Mouse (Mus musculus) limb, embryonic 14.5 days (tissue): ENCODE measurements around the gene Tmem151b. TPM values are rescaled to one million over a fixed set of nuclear protein-coding genes. Genes with fewer than 3 reads are reported as not detected.

Experiments used
- ATAC-seq: fragments of 200-750 bp; cut with Nextera tagmentation; 2 replicates; pipeline ENCODE4 v1.8.0; 2017; ENCODE audit warnings: low read depth, moderate number of reproducible peaks, moderate TSS enrichment; ENCODE audit not compliant: low FRiP score
- DNase-seq: peaks from one replicate; pipeline ENCODE4 v3.0.0-alpha.2; 2015; ENCODE audit warnings: low spot score
- H3K27ac ChIP-seq: fragments of 300-500 bp; sonication (generic); replicated peaks from 2 replicates; pipeline ENCODE4 v1.5.1; 2014; ENCODE audit warnings: low read depth, mild to moderate bottlenecking, low read length, moderate library complexity, mixed read lengths
- H3K27me3 ChIP-seq: fragments of 300-500 bp; sonication (generic); 2 replicates; pipeline ENCODE4 v1.6.1; 2014; ENCODE audit warnings: low read length, mixed read lengths; ENCODE audit not compliant: control insufficient read depth, insufficient read depth
- H3K36me3 ChIP-seq: fragments of 300-500 bp; sonication (generic); 2 replicates; pipeline ENCODE4 v1.6.1; 2014; ENCODE audit warnings: mild to moderate bottlenecking, low read length, moderate library complexity, mixed read lengths; ENCODE audit not compliant: control insufficient read depth, insufficient read depth
- H3K4me1 ChIP-seq: fragments of 300-500 bp; sonication (generic); 2 replicates; pipeline ENCODE4 v1.6.1; 2014; ENCODE audit warnings: antibody characterized with exemption, low read length, mixed read lengths; ENCODE audit not compliant: control insufficient read depth, insufficient read depth
- H3K4me2 ChIP-seq: fragments of 300-500 bp; sonication (generic); replicated peaks from 2 replicates; pipeline ENCODE4 v1.6.1; 2014; ENCODE audit warnings: low read depth, mild to moderate bottlenecking, low read length, moderate library complexity; ENCODE audit not compliant: severe bottlenecking
- H3K4me3 ChIP-seq: fragments of 300-500 bp; sonication (generic); replicated peaks from 2 replicates; pipeline ENCODE4 v1.5.1; 2014; ENCODE audit warnings: low read length
- H3K9ac ChIP-seq: fragments of 300-500 bp; sonication (generic); 2 replicates; pipeline ENCODE4 v1.6.1; 2014; ENCODE audit warnings: mild to moderate bottlenecking, low read depth, low read length, moderate library complexity; ENCODE audit not compliant: severe bottlenecking
- H3K9me3 ChIP-seq: fragments of 300-500 bp; sonication (generic); 2 replicates; pipeline ENCODE4 v1.6.1; 2016; ENCODE audit warnings: low read length; ENCODE audit not compliant: control insufficient read depth
- POLR2A ChIP-seq: fragments of 200-500 bp; IDR thresholded peaks from 2 replicates; pipeline ENCODE4 v1.8.0; 2012; ENCODE audit warnings: inconsistent platforms, mild to moderate bottlenecking, moderate library complexity, borderline replicate concordance; ENCODE audit not compliant: insufficient read depth, insufficient read length; ENCODE audit errors: extremely low read depth
- WGBS: fragments of 180-500 bp; shearing (Covaris S2); extraction: QIAGEN DNeasy Blood & Tissue Kit; methylation state at CpG from one replicate; pipeline ENCODE4 v1.1.7; 2014; 5-methylcytosine and 5-hydroxymethylcytosine counted together
- polyA plus RNA-seq, 2 experiments: library from polyadenylated mRNA; depleted of rRNA in 1 of 2; stranded (reverse) in 1 of 2; unstranded in 1 of 2; fragments of >200 nt; fragmentation: Nextera tagmentation in 1 of 2; extraction: Ambion mirVana in 1 of 2; gene quantifications; 2 replicates each; pipeline versions ENCODE4 v1.2.1 to v1.2.3; 2012 to 2014

Tmem151b gene
- polyA plus RNA-seq, 2 experiments = 2.9 to 6.1 TPM

GRCm38 (mm10) chr17:45523263-45523662 is 26.2 kb downstream of the Tmem151b start, which contains the start of gene Tcte1:
Tcte1 (plus strand) TSS chr17:45523434.
- Histone ChIP-seq H3K9ac (peak within 1 kb of the TSS; percentile 55), H3K27ac (no peak within 1 kb of the TSS), H3K27me3 (no peaks in the 10 kb centered on the region), H3K36me3 (peaks cover 25% of the 10 kb centered on the region), H3K4me3 (peak within 1 kb of the TSS; percentile 35), H3K9me3 (no peaks in the 10 kb centered on the region), H3K4me2 (peak within 1 kb of the TSS; percentile 69), H3K4me1 (peaks cover 5% of the 10 kb centered on the region; the same call in 1 of the 2 replicates)
- ATAC-seq = peak; percentile 77
- WGBS = under 1% methylated on average over 20 of the region's 21 CpGs
- no peak for TF ChIP-seq POLR2A
- DNase-seq = peak; percentile 71

DNA sequence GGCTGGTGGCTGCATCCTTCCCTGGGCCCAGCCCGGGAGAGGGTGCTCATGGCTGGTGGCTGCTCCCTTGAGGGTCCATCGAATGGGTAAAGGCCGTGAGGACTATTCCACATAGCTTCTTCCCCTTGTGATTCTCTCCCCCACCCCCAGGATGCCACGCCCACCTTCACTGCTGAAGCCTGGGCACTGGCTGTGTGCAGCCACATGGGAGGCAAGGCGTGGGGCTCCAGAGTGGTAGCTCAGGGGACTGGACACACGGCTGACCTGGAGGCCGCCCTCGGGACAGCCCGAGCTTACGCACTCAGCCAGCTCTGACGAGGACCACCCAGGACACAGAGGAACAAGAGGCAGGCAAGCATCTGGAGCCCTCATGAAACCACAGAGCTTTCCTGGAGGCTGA is 29.3 kb downstream of the Tmem151b start:
- ATAC-seq (no peak), DNase-seq (no peak)
- no peaks in the 10 kb centered on the region for H3K27me3 ChIP-seq
- no peak overlapping the region for H3K4me2 ChIP-seq
- H3K9me3 ChIP-seq = no peaks in the 10 kb centered on the region
- peaks cover 5% of the 10 kb centered on the region; the same call in 1 of the 2 replicates for H3K4me1 ChIP-seq
- no peak overlapping the region for H3K27ac ChIP-seq
- no peak for TF ChIP-seq POLR2A
- H3K9ac ChIP-seq = no peak overlapping the region
- WGBS = 56% methylated on average over 11 of the region's 11 CpGs
- peaks cover 42% of the 10 kb centered on the region for H3K36me3 ChIP-seq
- no peak overlapping the region for H3K4me3 ChIP-seq

- no peak overlapping the region for H3K9ac ChIP-seq
- H3K27me3 ChIP-seq = no peaks in the 10 kb centered on the region
- peaks cover 5% of the 10 kb centered on the region; the same call in 1 of the 2 replicates for H3K4me1 ChIP-seq
- ATAC-seq = no peak
- 67% methylated on average over 12 of the region's 12 CpGs for WGBS
- TF ChIP-seq POLR2A = no peak
- H3K4me3 ChIP-seq = no peak overlapping the region
- no peak overlapping the region for H3K27ac ChIP-seq
- no peak overlapping the region for H3K4me2 ChIP-seq
- no peaks in the 10 kb centered on the region for H3K9me3 ChIP-seq
- peaks cover 42% of the 10 kb centered on the region for H3K36me3 ChIP-seq
- DNase-seq = no peak
Measured at GRCm38 (mm10) chr17:45518766-45519475, 30.6 kb downstream of the Tmem151b start.

DNA sequence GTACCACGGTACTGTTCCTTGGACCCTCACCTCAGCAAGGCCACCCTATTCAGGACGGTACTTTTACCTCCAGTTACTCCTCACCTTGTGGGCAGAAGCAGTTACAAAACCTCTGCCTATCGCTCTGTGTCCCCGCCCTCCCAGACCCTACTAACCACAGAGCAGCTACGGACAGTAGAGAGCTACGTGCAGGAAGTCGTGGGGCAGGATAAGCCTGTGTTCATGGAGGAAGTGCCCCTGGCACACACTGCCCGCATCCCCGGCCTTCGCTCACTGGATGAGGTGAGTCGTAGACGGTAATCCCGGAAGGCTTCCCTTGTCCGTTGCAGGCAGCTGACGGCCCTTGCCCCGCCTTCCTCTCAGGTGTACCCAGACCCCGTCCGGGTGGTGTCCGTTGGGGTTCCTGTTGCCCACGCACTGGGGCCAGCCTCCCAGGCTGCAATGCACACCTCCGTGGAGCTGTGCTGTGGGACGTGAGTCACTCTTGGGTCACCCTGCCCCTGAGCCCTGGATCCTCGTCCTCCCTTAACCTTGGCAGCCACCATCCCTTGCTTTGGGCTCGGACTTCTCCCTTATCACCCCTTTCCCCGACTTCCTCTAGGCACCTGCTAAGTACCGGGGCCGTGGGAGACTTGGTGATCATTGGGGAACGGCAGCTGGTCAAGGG is 31.8 kb downstream of the Tmem151b start:
- Histone ChIP-seq H3K9ac (no peak overlapping the region), H3K27me3 (no peaks in the 10 kb centered on the region), H3K27ac (no peak overlapping the region), H3K9me3 (no peaks in the 10 kb centered on the region), H3K36me3 (peaks cover 42% of the 10 kb centered on the region), H3K4me1 (no peaks in the 10 kb centered on the region), H3K4me2 (no peak overlapping the region), H3K4me3 (no peak overlapping the region)
- no peak for DNase-seq
- TF ChIP-seq POLR2A = no peak
- 92% methylated on average over 28 of the region's 28 CpGs for WGBS
- ATAC-seq = no peak

DNA sequence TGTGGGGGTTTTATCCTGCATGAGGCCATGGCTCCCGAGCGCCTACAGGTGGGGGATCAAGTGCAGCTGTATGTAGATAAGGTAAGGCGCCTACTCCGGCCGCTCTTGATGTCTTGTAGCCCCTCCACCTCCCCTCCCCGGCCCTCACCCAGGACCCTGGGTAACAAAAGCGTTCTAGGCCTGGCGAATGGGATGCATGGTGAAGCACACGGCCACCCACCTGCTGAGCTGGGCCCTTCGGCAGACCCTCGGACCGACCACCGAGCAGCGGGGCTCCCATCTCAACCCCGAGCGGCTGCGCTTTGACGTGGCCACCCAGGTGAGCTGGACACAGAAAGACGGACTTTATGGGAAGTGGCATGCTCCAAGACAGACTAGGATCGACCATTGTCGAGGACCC is 32.3 kb downstream of the Tmem151b start:
- no peak overlapping the region for H3K9ac ChIP-seq
- 92% methylated on average over 21 of the region's 21 CpGs for WGBS
- no peak for DNase-seq
- no peak overlapping the region for H3K4me2 ChIP-seq
- no peaks in the 10 kb centered on the region for H3K27me3 ChIP-seq
- TF ChIP-seq POLR2A = no peak
- no peak for ATAC-seq
- peaks cover 42% of the 10 kb centered on the region for H3K36me3 ChIP-seq
- no peaks in the 10 kb centered on the region for H3K4me1 ChIP-seq
- no peak overlapping the region for H3K27ac ChIP-seq
- H3K4me3 ChIP-seq = no peak overlapping the region
- H3K9me3 ChIP-seq = no peaks in the 10 kb centered on the region
